Mouse (Mus musculus) E14TG2a.4 (cell line): ENCODE measurements at regions not wholly inside any gene's neighbourhood (a gene's known extent, or its start where the extent isn't known, plus 50 kb on each side); places are given as distances from the start of the nearest gene placed in this dataset.

ENCODE experiments used
- CTCF ChIP-seq: conservative IDR thresholded peaks from 2 replicates; pipeline ENCODE4 v1.5.1; 2014; ENCODE audit warnings: low read length
- NANOG ChIP-seq: IDR thresholded peaks from 2 replicates; pipeline ENCODE4 v1.6.1; 2014; ENCODE audit warnings: borderline replicate concordance, low read length, mixed read lengths

DNA sequence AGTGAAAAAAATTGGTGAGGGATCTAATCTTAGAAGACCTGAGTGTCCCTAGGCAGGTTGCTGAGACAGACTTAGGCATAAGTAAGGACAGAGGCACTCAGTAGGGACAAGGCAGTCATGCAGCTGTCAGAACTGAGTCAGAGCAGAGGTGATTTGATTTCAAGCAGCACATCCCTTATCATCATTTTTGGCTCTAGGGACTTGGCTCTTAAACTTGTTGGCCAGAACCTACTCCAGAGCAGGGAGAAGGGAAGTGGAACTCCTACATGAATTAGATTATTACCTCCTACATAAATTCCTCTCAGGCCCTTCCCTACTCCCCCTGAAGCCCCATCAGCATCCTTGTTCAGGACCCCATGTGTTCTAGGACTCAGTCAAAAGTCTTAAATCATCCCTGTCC is 63.9 kb upstream of the Slc7a14 start:
- TF ChIP-seq CTCF (no peak), NANOG (no peak)
